Mouse (Mus musculus) cortical plate, adult 2 months (tissue): ENCODE measurements around the gene Alyref.

Experiments
- CTCF ChIP-seq: fragments of 200-500 bp; IDR thresholded peaks from 2 replicates; pipeline ENCODE4 v1.5.1; 2011; ENCODE audit warnings: mild to moderate bottlenecking, control low read depth, low read length; ENCODE audit not compliant: insufficient read depth; ENCODE audit errors: extremely low read depth
- POLR2A ChIP-seq: fragments of 200-500 bp; IDR thresholded peaks from 2 replicates; pipeline ENCODE4 v1.6.1; 2011; ENCODE audit warnings: mild to moderate bottlenecking, low read length, control low read depth; ENCODE audit not compliant: insufficient read depth; ENCODE audit errors: extremely low read depth

GRCm38 (mm10) chr11:120580190-120580589 is 18.0 kb downstream of the Alyref start:
- TF ChIP-seq CTCF (no peak), POLR2A (no peak)
